Mouse (Mus musculus) bone marrow macrophage, adult 2 months (primary cell): ENCODE measurements around the gene Fntb.

Experiments
- CTCF ChIP-seq: IDR thresholded peaks from 2 replicates; pipeline ENCODE4 v1.5.1; 2012; ENCODE audit warnings: low read depth, mild to moderate bottlenecking, low read length, moderate library complexity
- POLR2A ChIP-seq: IDR thresholded peaks from 2 replicates; pipeline ENCODE4 v1.6.1; 2012; ENCODE audit warnings: mild to moderate bottlenecking, low read depth, low read length, borderline replicate concordance

DNA sequence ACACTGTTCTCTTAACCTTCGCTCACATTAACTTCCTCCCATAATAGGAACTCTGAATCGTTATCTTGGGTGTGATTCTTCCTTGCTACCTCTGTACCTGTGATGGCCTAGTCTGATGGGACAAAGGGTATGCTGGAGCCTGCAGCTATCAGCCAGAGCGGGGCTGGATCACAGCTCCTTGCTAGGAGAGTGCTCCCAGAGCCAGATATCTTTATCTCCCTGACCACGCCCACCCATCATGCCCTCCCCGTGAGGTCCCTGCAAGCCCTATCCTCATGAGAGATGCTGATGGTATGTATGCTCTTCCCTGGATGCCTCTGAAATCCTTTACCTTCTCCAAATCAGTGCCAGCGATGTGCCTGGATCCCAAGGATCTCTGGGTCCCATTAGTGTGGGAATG lies 164.8 kb downstream of the Fntb start:
- TF ChIP-seq CTCF, result no peak
- TF ChIP-seq POLR2A, result no peak
